Mouse (Mus musculus) cerebellum, adult 2 months (tissue): Measurements from ENCODE around the gene Myo1e.

ENCODE experiments used
- CTCF ChIP-seq: fragments of 200-500 bp; IDR thresholded peaks from 2 replicates; pipeline ENCODE4 v1.5.1; 2011; ENCODE audit warnings: low read depth, mild to moderate bottlenecking, control low read depth, low read length, moderate library complexity, borderline replicate concordance; ENCODE audit not compliant: insufficient read depth
- POLR2A ChIP-seq: fragments of 200-500 bp; IDR thresholded peaks from 2 replicates; pipeline ENCODE4 v1.6.1; 2011; ENCODE audit warnings: low read length, control low read depth, borderline replicate concordance; ENCODE audit not compliant: insufficient read depth

- TF ChIP-seq CTCF (no peak), POLR2A (no peak)
Observed at GRCm38 (mm10) chr9:70281407-70281806, 74.3 kb downstream of the Myo1e start.
